Mouse (Mus musculus): ENCODE results near the gene Kansl1. TPM values are rescaled to one million over a fixed set of nuclear protein-coding genes. Genes with fewer than 3 reads are reported as not detected.
"Not testable (repeated sequence)": the region's sequence is repeated elsewhere in the genome, so short reads cannot be mapped to it uniquely, and the experiment has no call there.

The Kansl1 gene
- polyA plus RNA-seq, 1 experiment from 2014 or later, result 22.2 TPM

DNA sequence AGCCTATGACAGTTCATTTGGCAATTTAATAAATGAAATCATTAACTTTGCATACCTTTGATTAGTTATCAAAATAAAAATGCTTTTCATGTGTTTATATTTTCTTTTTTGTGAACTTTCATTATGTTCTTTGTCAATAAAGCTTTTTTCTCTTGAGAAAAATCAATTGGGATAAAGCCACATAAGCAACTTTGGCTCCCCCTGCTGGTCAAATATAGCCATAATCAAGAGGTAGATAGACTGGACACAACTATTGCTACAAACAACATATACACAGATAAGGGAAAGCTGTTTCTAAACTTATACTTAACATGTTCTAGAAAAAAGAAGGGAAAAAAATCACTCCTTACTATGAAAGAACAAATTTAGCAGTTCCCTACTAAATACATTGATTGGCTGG, 7.1 kb downstream of the Kansl1 start:
- Histone ChIP-seq H3K4me1 (ENCODE audit: control insufficient read depth, insufficient read depth, low read depth, low read length) (peaks cover 3% of the 10 kb centered on the region), H3K36me3 (ENCODE audit: control insufficient read depth, insufficient read depth, low read length) (no peaks in the 10 kb centered on the region), H3K9me3 (ENCODE audit: control insufficient read depth, low read length) (no peaks in the 10 kb centered on the region), H3K27ac (ENCODE audit: low read depth, low read length) (no peak overlapping the region), H3K27me3 (replicated peaks; ENCODE audit: control insufficient read depth, insufficient read depth, low read length) (no peaks in the 10 kb centered on the region), H3K4me3 (ENCODE audit: low read length) (no peak overlapping the region), H3K4me2 (ENCODE audit: low read length) (no peak overlapping the region), H3K9ac (ENCODE audit: low read depth, low read length) (no peak overlapping the region)
- ATAC-seq, result no peak

DNA sequence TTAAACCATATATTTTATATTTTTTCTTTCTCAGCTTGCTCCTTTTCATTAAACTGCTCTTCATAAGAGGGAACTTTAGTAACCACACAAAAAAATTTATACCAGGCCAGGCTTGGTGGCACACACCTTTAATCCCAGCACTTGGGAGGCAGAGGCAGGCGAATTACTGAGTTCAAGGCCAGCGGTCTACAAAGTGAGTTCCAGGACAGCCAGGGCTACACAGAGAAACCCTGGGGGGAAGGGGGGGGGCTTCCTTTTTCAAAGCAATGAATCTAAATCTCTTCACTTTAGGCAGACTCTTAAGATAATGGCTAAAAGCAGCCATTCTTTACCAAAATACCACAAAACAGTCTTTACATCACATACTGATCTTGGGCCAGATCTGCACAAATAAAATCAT, 9.0 kb downstream of the Kansl1 start:
- Histone ChIP-seq H3K36me3 (ENCODE audit: control insufficient read depth, insufficient read depth, low read length) (no peaks in the 10 kb centered on the region), H3K9me3 (ENCODE audit: control insufficient read depth, low read length) (no peaks in the 10 kb centered on the region), H3K4me2 (ENCODE audit: low read length) (no peak overlapping the region), H3K27me3 (replicated peaks; ENCODE audit: control insufficient read depth, insufficient read depth, low read length) (no peaks in the 10 kb centered on the region), H3K4me1 (ENCODE audit: control insufficient read depth, insufficient read depth, low read depth, low read length) (peaks cover 3% of the 10 kb centered on the region), H3K4me3 (ENCODE audit: low read length) (no peak overlapping the region), H3K27ac (ENCODE audit: low read depth, low read length) (no peak overlapping the region), H3K9ac (ENCODE audit: low read depth, low read length) (no peak overlapping the region)
- ATAC-seq, result no peak
- WGBS, result 100% methylated on average over 2 of the region's 2 CpGs

DNA sequence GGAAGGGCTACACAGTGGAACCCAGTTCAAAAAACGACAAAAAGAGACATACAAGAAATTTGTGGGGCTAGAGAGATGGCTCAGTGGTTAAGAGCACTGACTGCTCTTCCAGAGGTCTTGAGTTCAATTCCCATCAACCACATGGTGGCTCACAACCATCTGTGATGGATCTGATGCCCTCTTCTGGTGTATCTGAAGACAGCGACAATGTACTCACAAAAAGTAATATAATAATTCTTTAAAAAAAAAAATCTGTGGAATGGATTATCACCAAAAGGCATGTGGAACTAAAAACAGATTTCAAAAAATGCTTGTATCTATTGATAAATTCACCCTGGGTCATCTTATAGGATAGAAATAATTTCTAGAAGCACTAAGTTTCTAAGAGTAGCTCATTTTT, 10.2 kb downstream of the Kansl1 start:
- Histone ChIP-seq H3K4me1 (ENCODE audit: control insufficient read depth, insufficient read depth, low read depth, low read length) (no peaks in the 10 kb centered on the region), H3K4me2 (ENCODE audit: low read length) (no peak overlapping the region), H3K36me3 (ENCODE audit: control insufficient read depth, insufficient read depth, low read length) (no peaks in the 10 kb centered on the region), H3K9me3 (ENCODE audit: control insufficient read depth, low read length) (no peaks in the 10 kb centered on the region), H3K27ac (ENCODE audit: low read depth, low read length) (no peak overlapping the region), H3K27me3 (replicated peaks; ENCODE audit: control insufficient read depth, insufficient read depth, low read length) (no peaks in the 10 kb centered on the region), H3K9ac (ENCODE audit: low read depth, low read length) (no peak overlapping the region), H3K4me3 (ENCODE audit: low read length) (no peak overlapping the region)
- ATAC-seq, result no peak
- 77% methylated on average over 2 of the region's 2 CpGs for WGBS

DNA sequence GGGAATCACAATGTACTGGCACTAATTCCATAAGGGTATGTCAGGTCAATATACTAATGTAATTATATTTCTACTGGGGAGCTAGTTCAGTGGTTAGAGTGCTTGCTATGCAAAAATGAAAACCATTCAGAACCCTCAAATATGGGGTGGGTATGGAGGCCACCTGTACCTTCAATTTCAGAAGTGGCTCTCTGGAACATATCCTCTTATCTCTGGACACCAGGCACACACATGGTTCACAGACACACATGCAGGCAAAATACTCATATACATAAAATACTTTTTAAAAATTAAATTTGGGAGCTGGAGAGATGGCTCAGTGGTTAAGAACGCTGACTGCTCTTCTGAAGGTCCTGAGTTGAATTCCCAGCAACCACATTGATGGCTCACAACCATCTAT, 16.0 kb downstream of the Kansl1 start:
- 100% methylated on average over 1 of the region's 1 CpGs for WGBS

DNA sequence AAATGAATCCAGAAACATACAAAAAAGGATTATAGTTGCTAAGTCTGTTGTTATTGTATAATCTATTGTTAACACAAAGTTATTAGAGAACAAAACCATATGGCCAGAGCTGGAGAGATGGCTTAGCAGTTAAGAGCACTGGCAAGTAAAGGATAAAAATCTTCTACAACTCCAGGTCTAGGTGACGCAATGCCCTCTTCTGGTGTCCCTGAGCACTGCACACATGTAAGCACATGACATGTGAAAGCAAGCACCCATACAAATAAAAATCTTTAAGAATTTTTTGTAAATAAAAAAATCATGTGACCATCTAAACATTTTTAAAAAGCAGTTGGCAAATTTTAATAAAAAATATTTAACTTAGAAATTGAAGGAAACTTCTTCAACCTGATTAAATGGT, 17.4 kb downstream of the Kansl1 start:
- Histone ChIP-seq H3K27me3 (replicated peaks; ENCODE audit: control insufficient read depth, insufficient read depth, low read length) (no peaks in the 10 kb centered on the region), H3K4me1 (ENCODE audit: control insufficient read depth, insufficient read depth, low read depth, low read length) (no peaks in the 10 kb centered on the region), H3K27ac (ENCODE audit: low read depth, low read length) (no peak overlapping the region), H3K4me2 (ENCODE audit: low read length) (no peak overlapping the region), H3K36me3 (ENCODE audit: control insufficient read depth, insufficient read depth, low read length) (no peaks in the 10 kb centered on the region), H3K9me3 (ENCODE audit: control insufficient read depth, low read length) (peaks cover 2% of the 10 kb centered on the region; the same call in 1 of the 2 replicates), H3K4me3 (ENCODE audit: low read length) (no peak overlapping the region), H3K9ac (ENCODE audit: low read depth, low read length) (no peak overlapping the region)
- no peak for ATAC-seq
- WGBS, result 100% methylated on average over 1 of the region's 1 CpGs

More for the DNA sequence above, 16.0 kb downstream of the Kansl1 start:
- H3K9ac ChIP-seq (ENCODE audit: low read depth, low read length), result no peak overlapping the region
- H3K4me3 ChIP-seq (ENCODE audit: low read length), result no peak overlapping the region
- no peaks in the 10 kb centered on the region for H3K36me3 ChIP-seq (ENCODE audit: control insufficient read depth, insufficient read depth, low read length)
- H3K27ac ChIP-seq (ENCODE audit: low read depth, low read length), result no peak overlapping the region
- no peaks in the 10 kb centered on the region for H3K27me3 ChIP-seq (replicated peaks; ENCODE audit: control insufficient read depth, insufficient read depth, low read length)
- H3K4me1 ChIP-seq (ENCODE audit: control insufficient read depth, insufficient read depth, low read depth, low read length), result no peaks in the 10 kb centered on the region
- H3K9me3 ChIP-seq (ENCODE audit: control insufficient read depth, low read length), result peaks cover 2% of the 10 kb centered on the region; the same call in 1 of the 2 replicates
- no peak overlapping the region for H3K4me2 ChIP-seq (ENCODE audit: low read length)
- no peak for ATAC-seq

DNA sequence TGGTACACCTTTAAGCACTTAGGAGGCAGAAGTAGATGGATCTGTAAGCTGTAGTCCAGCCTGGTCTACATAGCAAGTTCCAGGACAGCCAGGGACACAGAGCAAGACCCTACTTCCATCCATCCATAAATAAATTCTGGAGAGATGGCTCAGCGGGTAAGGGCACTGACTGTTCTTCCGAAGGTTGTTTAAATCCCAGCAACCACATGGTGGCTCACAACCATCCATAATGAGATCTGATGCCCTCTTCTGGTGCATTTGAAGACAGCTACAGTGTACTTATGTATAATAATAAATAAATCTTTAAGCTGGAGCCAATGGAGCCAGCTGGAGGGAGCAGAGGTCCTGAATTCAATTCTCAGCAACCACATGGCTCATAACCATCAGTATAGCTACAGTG, 20.2 kb downstream of the Kansl1 start:
- not testable (repeated sequence) for H3K4me3 ChIP-seq (ENCODE audit: low read length); H3K9ac ChIP-seq (ENCODE audit: low read depth, low read length); ATAC-seq; H3K9me3 ChIP-seq (ENCODE audit: control insufficient read depth, low read length); H3K4me2 ChIP-seq (ENCODE audit: low read length); H3K27me3 ChIP-seq (replicated peaks; ENCODE audit: control insufficient read depth, insufficient read depth, low read length); H3K36me3 ChIP-seq (ENCODE audit: control insufficient read depth, insufficient read depth, low read length); H3K4me1 ChIP-seq (ENCODE audit: control insufficient read depth, insufficient read depth, low read depth, low read length); H3K27ac ChIP-seq (ENCODE audit: low read depth, low read length)
- WGBS, result 34% methylated on average over 2 of the region's 2 CpGs

DNA sequence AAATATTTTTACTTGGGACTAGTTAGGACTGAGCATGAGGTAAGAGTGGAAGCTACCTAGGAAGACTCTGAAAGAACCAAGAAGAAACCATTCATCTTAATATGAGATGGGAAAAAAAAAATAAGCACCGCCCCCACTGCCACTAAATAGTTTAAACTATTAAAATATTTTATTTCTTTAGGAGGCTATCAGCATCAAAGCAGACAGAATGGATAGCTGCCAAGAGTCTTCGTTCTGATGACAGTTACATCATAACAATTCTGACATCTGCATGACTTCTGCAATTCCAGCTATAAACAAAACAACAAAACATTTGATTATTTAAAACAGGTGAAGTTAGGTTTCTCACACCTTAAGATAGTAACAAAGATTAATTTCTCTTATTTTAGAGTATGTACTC, 23.1 kb downstream of the Kansl1 start:
- Histone ChIP-seq H3K4me2 (ENCODE audit: low read length) (no peak overlapping the region), H3K36me3 (ENCODE audit: control insufficient read depth, insufficient read depth, low read length) (no peaks in the 10 kb centered on the region), H3K4me1 (ENCODE audit: control insufficient read depth, insufficient read depth, low read depth, low read length) (peaks cover 5% of the 10 kb centered on the region), H3K4me3 (ENCODE audit: low read length) (no peak overlapping the region), H3K9me3 (ENCODE audit: control insufficient read depth, low read length) (peaks cover 2% of the 10 kb centered on the region; the same call in 1 of the 2 replicates), H3K27ac (ENCODE audit: low read depth, low read length) (no peak overlapping the region), H3K27me3 (replicated peaks; ENCODE audit: control insufficient read depth, insufficient read depth, low read length) (no peaks in the 10 kb centered on the region), H3K9ac (ENCODE audit: low read depth, low read length) (no peak overlapping the region)
- ATAC-seq, result no peak
- WGBS, result 84% methylated on average over 2 of the region's 2 CpGs

DNA sequence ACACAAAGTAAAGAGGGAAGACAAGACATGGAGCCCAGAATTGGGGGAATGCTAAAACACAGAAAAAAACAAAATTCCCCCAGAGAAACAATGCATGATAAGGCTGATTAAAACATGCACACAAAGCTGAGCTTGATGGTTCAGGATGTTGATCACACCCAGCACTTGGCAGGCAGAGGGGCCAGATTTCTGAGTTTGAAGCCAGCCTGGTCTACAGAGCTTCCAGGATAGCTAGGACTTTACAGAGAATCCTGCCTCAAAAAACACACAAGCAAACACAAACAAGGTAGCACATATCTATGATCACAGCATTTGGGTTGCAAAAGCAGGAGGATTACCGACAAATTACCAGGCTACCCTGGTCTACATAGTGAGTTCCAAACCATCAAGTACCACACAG, 23.6 kb downstream of the Kansl1 start:
- peaks cover 5% of the 10 kb centered on the region for H3K4me1 ChIP-seq (ENCODE audit: control insufficient read depth, insufficient read depth, low read depth, low read length)
- no peaks in the 10 kb centered on the region for H3K36me3 ChIP-seq (ENCODE audit: control insufficient read depth, insufficient read depth, low read length)
- WGBS, result 100% methylated on average over 1 of the region's 1 CpGs
- peaks cover 2% of the 10 kb centered on the region; the same call in 1 of the 2 replicates for H3K9me3 ChIP-seq (ENCODE audit: control insufficient read depth, low read length)
- no peak overlapping the region for H3K9ac ChIP-seq (ENCODE audit: low read depth, low read length)
- H3K4me3 ChIP-seq (ENCODE audit: low read length), result no peak overlapping the region
- no peaks in the 10 kb centered on the region for H3K27me3 ChIP-seq (replicated peaks; ENCODE audit: control insufficient read depth, insufficient read depth, low read length)
- H3K4me2 ChIP-seq (ENCODE audit: low read length), result no peak overlapping the region
- H3K27ac ChIP-seq (ENCODE audit: low read depth, low read length), result no peak overlapping the region
- no peak for ATAC-seq

DNA sequence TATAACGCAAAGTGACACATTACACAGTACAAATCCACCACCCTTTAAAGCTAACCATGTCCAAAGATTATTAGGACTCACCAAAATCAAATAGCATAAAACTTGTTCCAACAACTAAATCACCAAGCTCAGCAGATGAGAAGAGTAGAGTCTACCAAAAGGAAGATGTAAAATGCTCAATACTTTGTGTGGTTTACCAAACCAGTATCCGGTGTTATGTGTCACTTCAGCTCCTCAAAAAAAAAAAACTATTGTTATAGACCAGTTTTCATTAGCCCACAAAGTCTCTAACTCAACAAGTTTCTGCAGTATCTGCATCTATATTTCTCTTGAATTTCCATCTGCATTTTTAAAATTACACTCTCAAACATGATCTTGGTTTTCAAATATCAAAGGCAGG, 25.3 kb downstream of the Kansl1 start:
- no peaks in the 10 kb centered on the region for H3K9me3 ChIP-seq (ENCODE audit: control insufficient read depth, low read length)
- 55% methylated on average over 2 of the region's 2 CpGs for WGBS
- no peak for ATAC-seq
- peak overlapping the region; percentile 86 for H3K4me3 ChIP-seq (ENCODE audit: low read length)
- H3K27me3 ChIP-seq (replicated peaks; ENCODE audit: control insufficient read depth, insufficient read depth, low read length), result no peaks in the 10 kb centered on the region
- H3K4me2 ChIP-seq (ENCODE audit: low read length), result peak overlapping the region; percentile 62
- H3K27ac ChIP-seq (ENCODE audit: low read depth, low read length), result peak overlapping the region; percentile 100; the same call in 1 of the 2 replicates
- H3K36me3 ChIP-seq (ENCODE audit: control insufficient read depth, insufficient read depth, low read length), result no peaks in the 10 kb centered on the region
- H3K4me1 ChIP-seq (ENCODE audit: control insufficient read depth, insufficient read depth, low read depth, low read length), result peaks cover 8% of the 10 kb centered on the region
- H3K9ac ChIP-seq (ENCODE audit: low read depth, low read length), result no peak overlapping the region

Data from hindbrain, embryonic 16.5 days (tissue).